Mouse (Mus musculus) small intestine, adult 2 months (tissue): ENCODE data around the gene Xpnpep1. TPM values are rescaled to one million over a fixed set of nuclear protein-coding genes. Genes with fewer than 3 reads are reported as not detected.

Experiments used
- H3K27ac ChIP-seq: fragments of 200-500 bp; 2 replicates; pipeline ENCODE4 v1.5.1; 2012; ENCODE audit warnings: low read depth, low read length, control low read depth, inconsistent platforms; ENCODE audit not compliant: insufficient read depth
- H3K27me3 ChIP-seq: fragments of 200-500 bp; 2 replicates; pipeline ENCODE4 v1.6.1; 2012; ENCODE audit warnings: mild to moderate bottlenecking, moderate library complexity, low read length, inconsistent platforms; ENCODE audit not compliant: control insufficient read depth, insufficient read depth
- H3K36me3 ChIP-seq: fragments of 200-500 bp; 2 replicates; pipeline ENCODE4 v1.6.1; 2012; ENCODE audit warnings: mild to moderate bottlenecking, low read length, control low read depth, inconsistent platforms; ENCODE audit not compliant: control insufficient read depth, insufficient read depth
- H3K4me1 ChIP-seq: fragments of 200-500 bp; 2 replicates; pipeline ENCODE4 v1.6.1; 2012; ENCODE audit warnings: low read length, inconsistent platforms, mixed read lengths; ENCODE audit not compliant: control insufficient read depth, insufficient read depth, insufficient read length
- H3K4me3 ChIP-seq: fragments of 200-500 bp; 2 replicates; pipeline ENCODE4 v1.5.1; 2012; ENCODE audit warnings: low read depth, mild to moderate bottlenecking, control low read depth, inconsistent platforms, low read length, moderate library complexity
- CTCF ChIP-seq: fragments of 200-500 bp; IDR thresholded peaks from 2 replicates; pipeline ENCODE4 v1.5.1; 2012; ENCODE audit warnings: low read depth, mild to moderate bottlenecking, control low read depth, inconsistent platforms, low read length, moderate library complexity, mixed read lengths; ENCODE audit not compliant: insufficient replicate concordance, insufficient read length; ENCODE audit errors: extremely low read depth
- POLR2A ChIP-seq: fragments of 200-500 bp; IDR thresholded peaks from 2 replicates; pipeline ENCODE4 v1.6.1; 2012; ENCODE audit warnings: low read depth, mild to moderate bottlenecking, control low read depth, inconsistent platforms, low read length, moderate library complexity
- WGBS: fragments of 180-500 bp; shearing (Covaris S2); methylation state at CpG from one replicate; pipeline ENCODE4 v1.1.7; 2018; 5-methylcytosine and 5-hydroxymethylcytosine counted together
- polyA plus RNA-seq: library from polyadenylated mRNA; depleted of rRNA; stranded (reverse); fragments of >200 nt; gene quantifications from 2 replicates; pipeline ENCODE4 v1.2.3, GENCODE M21; 2012

The Xpnpep1 gene
- polyA plus RNA-seq, 1 experiment, result 477 TPM

GRCm38 (mm10) chr19:53030279-53030678 is 9.7 kb downstream of the Xpnpep1 start:
- TF ChIP-seq CTCF, result no peak
- TF ChIP-seq POLR2A, result no peak

GRCm38 (mm10) chr19:53029686-53030085 is 10.3 kb downstream of the Xpnpep1 start:
- Histone ChIP-seq H3K36me3 (peaks cover 51% of the 10 kb centered on the region), H3K27ac (peak overlapping the region; percentile 76), H3K4me3 (peak overlapping the region; percentile 50), H3K4me1 (peaks cover 21% of the 10 kb centered on the region), H3K27me3 (no peaks in the 10 kb centered on the region)
- WGBS, result 93% methylated on average over 5 of the region's 5 CpGs
- no peak for TF ChIP-seq CTCF
- no peak for TF ChIP-seq POLR2A

More at GRCm38 (mm10) chr19:53030279-53030678, 9.7 kb downstream of the Xpnpep1 start:
- H3K27ac ChIP-seq, result peak overlapping the region; percentile 85; the same call in 1 of the 2 replicates
- WGBS, result 97% methylated on average over 6 of the region's 6 CpGs
- peak overlapping the region; percentile 71 for H3K4me3 ChIP-seq
- no peaks in the 10 kb centered on the region for H3K27me3 ChIP-seq
- H3K4me1 ChIP-seq, result peaks cover 18% of the 10 kb centered on the region
- peaks cover 45% of the 10 kb centered on the region for H3K36me3 ChIP-seq

GRCm38 (mm10) chr19:53029045-53029444 is 11.0 kb downstream of the Xpnpep1 start:
- Histone ChIP-seq H3K4me1 (peaks cover 27% of the 10 kb centered on the region), H3K27me3 (no peaks in the 10 kb centered on the region), H3K36me3 (peaks cover 57% of the 10 kb centered on the region), H3K4me3 (peak overlapping the region; percentile 50), H3K27ac (peak overlapping the region; percentile 76)
- peak; percentile 66; the same call in 1 of the 2 replicates for TF ChIP-seq CTCF
- no peak for TF ChIP-seq POLR2A
- 82% methylated on average over 7 of the region's 7 CpGs for WGBS

- Histone ChIP-seq H3K36me3 (peaks cover 64% of the 10 kb centered on the region), H3K27ac (peak overlapping the region; percentile 76), H3K4me3 (peak overlapping the region; percentile 50), H3K4me1 (peaks cover 30% of the 10 kb centered on the region), H3K27me3 (no peaks in the 10 kb centered on the region)
- 57% methylated on average over 12 of the region's 12 CpGs for WGBS
- TF ChIP-seq POLR2A, result no peak
- TF ChIP-seq CTCF, result no peak
Observed at GRCm38 (mm10) chr19:53028216-53028615, 11.8 kb downstream of the Xpnpep1 start.

GRCm38 (mm10) chr19:53023189-53023588 is 16.8 kb downstream of the Xpnpep1 start:
- peaks cover 45% of the 10 kb centered on the region for H3K4me1 ChIP-seq
- TF ChIP-seq POLR2A, result no peak; the same call in 1 of the 2 replicates
- no peak for TF ChIP-seq CTCF
- peak overlapping the region; percentile 22 for H3K4me3 ChIP-seq
- H3K27ac ChIP-seq, result peak overlapping the region; percentile 99
- no peaks in the 10 kb centered on the region for H3K27me3 ChIP-seq
- peaks cover 65% of the 10 kb centered on the region for H3K36me3 ChIP-seq
- WGBS, result 43% methylated on average over 10 of the region's 10 CpGs

GRCm38 (mm10) chr19:53022037-53022614 is 17.9 kb downstream of the Xpnpep1 start:
- Histone ChIP-seq H3K4me1 (peaks cover 45% of the 10 kb centered on the region), H3K4me3 (peak overlapping the region; percentile 35), H3K27ac (peak overlapping the region; percentile 99), H3K27me3 (no peaks in the 10 kb centered on the region), H3K36me3 (peaks cover 65% of the 10 kb centered on the region)
- TF ChIP-seq CTCF (no peak), POLR2A (no peak)
- WGBS, result 20% methylated on average over 8 of the region's 8 CpGs

- peak overlapping the region; percentile 35 for H3K4me3 ChIP-seq
- H3K27ac ChIP-seq, result peak overlapping the region; percentile 97
- TF ChIP-seq POLR2A, result no peak; the same call in 1 of the 2 replicates
- peak; percentile 23; the same call in 1 of the 2 replicates for TF ChIP-seq CTCF
Observed at GRCm38 (mm10) chr19:53021537-53021936, 18.5 kb downstream of the Xpnpep1 start.

More at GRCm38 (mm10) chr19:53021537-53021936, 18.5 kb downstream of the Xpnpep1 start:
- Histone ChIP-seq H3K27me3 (no peaks in the 10 kb centered on the region), H3K36me3 (peaks cover 67% of the 10 kb centered on the region), H3K4me1 (peaks cover 45% of the 10 kb centered on the region)
- WGBS, result 35% methylated on average over 10 of the region's 10 CpGs
